Mouse (Mus musculus): Measurements from ENCODE around the gene Atp11c. TPM values are rescaled to one million over a fixed set of nuclear protein-coding genes. Genes with fewer than 3 reads are reported as not detected.

The Atp11c gene
- polyA plus RNA-seq, 1 experiment from 2014 or later: 4.5 TPM

GRCm38 (mm10) chrX:60255346-60255745 lies 337.2 kb downstream of the Atp11c start:
- Histone ChIP-seq H3K27me3 (replicated peaks; ENCODE audit: insufficient read depth, low read length) (no peaks in the 10 kb centered on the region), H3K4me1 (ENCODE audit: insufficient read depth, low read depth, low read length) (no peaks in the 10 kb centered on the region), H3K4me3 (ENCODE audit: low read depth, low read length) (no peak overlapping the region), H3K4me2 (replicated peaks; ENCODE audit: low read depth, low read length) (no peak overlapping the region), H3K27ac (ENCODE audit: low read length) (no peak overlapping the region), H3K9ac (replicated peaks; ENCODE audit: low read depth) (no peak overlapping the region), H3K36me3 (ENCODE audit: insufficient read depth, low read length) (no peaks in the 10 kb centered on the region), H3K9me3 (ENCODE audit: low read length) (no peaks in the 10 kb centered on the region)
- DNase-seq (ENCODE audit: low spot score) (no peak), ATAC-seq (no peak)
- no peak for TF ChIP-seq EP300 (IDR thresholded peaks at IDR 0.05)
- TF ChIP-seq CTCF (IDR thresholded peaks at IDR 0.05): no peak

- Histone ChIP-seq H3K27ac (ENCODE audit: low read length) (no peak overlapping the region), H3K27me3 (replicated peaks; ENCODE audit: insufficient read depth, low read length) (no peaks in the 10 kb centered on the region), H3K4me2 (replicated peaks; ENCODE audit: low read depth, low read length) (no peak overlapping the region), H3K4me3 (ENCODE audit: low read depth, low read length) (no peak overlapping the region), H3K9ac (replicated peaks; ENCODE audit: low read depth) (no peak overlapping the region), H3K36me3 (ENCODE audit: insufficient read depth, low read length) (no peaks in the 10 kb centered on the region), H3K9me3 (ENCODE audit: low read length) (no peaks in the 10 kb centered on the region), H3K4me1 (ENCODE audit: insufficient read depth, low read depth, low read length) (no peaks in the 10 kb centered on the region)
- TF ChIP-seq EP300 (IDR thresholded peaks at IDR 0.05) (no peak), CTCF (IDR thresholded peaks at IDR 0.05) (no peak)
- no peak for ATAC-seq
- DNase-seq (ENCODE audit: low spot score): no peak
- 33% methylated on average over 1 of the region's 1 CpGs for WGBS
Measured at GRCm38 (mm10) chrX:60187726-60188125, 404.8 kb downstream of the Atp11c start.

- ATAC-seq: no peak
Measured at GRCm38 (mm10) chrX:60182611-60183010, 409.9 kb downstream of the Atp11c start.

GRCm38 (mm10) chrX:60178744-60179458 lies 413.6 kb downstream of the Atp11c start, which contains the start of gene Mcf2:
Gene Mcf2 (minus strand): TSS chrX:60179089.
- Histone ChIP-seq H3K9ac (replicated peaks; ENCODE audit: low read depth) (no peak within 1 kb of the TSS), H3K4me1 (ENCODE audit: insufficient read depth, low read depth, low read length) (no peaks in the 10 kb centered on the region), H3K36me3 (ENCODE audit: insufficient read depth, low read length) (no peaks in the 10 kb centered on the region), H3K9me3 (ENCODE audit: low read length) (no peaks in the 10 kb centered on the region), H3K27me3 (replicated peaks; ENCODE audit: insufficient read depth, low read length) (no peaks in the 10 kb centered on the region), H3K27ac (ENCODE audit: low read length) (no peak within 1 kb of the TSS), H3K4me2 (replicated peaks; ENCODE audit: low read depth, low read length) (peak within 1 kb of the TSS; percentile 45), H3K4me3 (ENCODE audit: low read depth, low read length) (no peak within 1 kb of the TSS; the same call in 1 of the 2 replicates)
- 13% methylated on average over 25 of the region's 28 CpGs for WGBS
- ATAC-seq: peak; percentile 28; the same call in 1 of the 2 replicates
- TF ChIP-seq CTCF (IDR thresholded peaks at IDR 0.05) (no peak), EP300 (IDR thresholded peaks at IDR 0.05) (no peak)
- DNase-seq (ENCODE audit: low spot score): no peak

More at GRCm38 (mm10) chrX:60182611-60183010, 409.9 kb downstream of the Atp11c start:
- H3K9me3 ChIP-seq (ENCODE audit: low read length): no peaks in the 10 kb centered on the region
- TF ChIP-seq CTCF (IDR thresholded peaks at IDR 0.05) (no peak), EP300 (IDR thresholded peaks at IDR 0.05) (no peak)
- H3K9ac ChIP-seq (replicated peaks; ENCODE audit: low read depth): no peak overlapping the region
- DNase-seq (ENCODE audit: low spot score): no peak
- no peaks in the 10 kb centered on the region for H3K27me3 ChIP-seq (replicated peaks; ENCODE audit: insufficient read depth, low read length)
- no peaks in the 10 kb centered on the region for H3K4me1 ChIP-seq (ENCODE audit: insufficient read depth, low read depth, low read length)
- H3K4me2 ChIP-seq (replicated peaks; ENCODE audit: low read depth, low read length): no peak overlapping the region
- H3K27ac ChIP-seq (ENCODE audit: low read length): no peak overlapping the region
- 47% methylated on average over 3 of the region's 3 CpGs for WGBS
- H3K36me3 ChIP-seq (ENCODE audit: insufficient read depth, low read length): no peaks in the 10 kb centered on the region
- H3K4me3 ChIP-seq (ENCODE audit: low read depth, low read length): no peak overlapping the region

- no peak overlapping the region; the same call in 1 of the 2 replicates for H3K4me3 ChIP-seq (ENCODE audit: low read depth, low read length)
- no peak for DNase-seq (ENCODE audit: low spot score)
- TF ChIP-seq CTCF (IDR thresholded peaks at IDR 0.05) (no peak), EP300 (IDR thresholded peaks at IDR 0.05) (no peak)
- 18% methylated on average over 18 of the region's 19 CpGs for WGBS
- no peak overlapping the region for H3K27ac ChIP-seq (ENCODE audit: low read length)
- H3K4me2 ChIP-seq (replicated peaks; ENCODE audit: low read depth, low read length): peak overlapping the region; percentile 45
- H3K36me3 ChIP-seq (ENCODE audit: insufficient read depth, low read length): no peaks in the 10 kb centered on the region
- H3K4me1 ChIP-seq (ENCODE audit: insufficient read depth, low read depth, low read length): no peaks in the 10 kb centered on the region
- ATAC-seq: no peak
- no peaks in the 10 kb centered on the region for H3K27me3 ChIP-seq (replicated peaks; ENCODE audit: insufficient read depth, low read length)
- no peak overlapping the region for H3K9ac ChIP-seq (replicated peaks; ENCODE audit: low read depth)
- H3K9me3 ChIP-seq (ENCODE audit: low read length): no peaks in the 10 kb centered on the region
Measured at GRCm38 (mm10) chrX:60178025-60178743, 414.3 kb downstream of the Atp11c start.

MicroRNAs within 50 kb of the gene (microRNA counts, 519-probe panel; counts per million panel counts)
- microRNA mmu-miR-505: not detected

Small RNA genes within 50 kb of the gene (microRNA-seq; reads per million reads assigned to microRNA genes)
- 31.1 reads per million, percentile 35 among the genes with 10 or more reads in this experiment for gene Mir505

Other genes with a start within 250 kb of the Atp11c start
- gene Gm7073, start 53.4 kb downstream of the Atp11c start, polyA plus RNA-seq (2015; fragmentation: Nextera tagmentation; extraction: Ambion mirVana): not detected in 2 replicates

Data from lung, postnatal 0 days (tissue).